Mouse (Mus musculus) liver, embryonic 11.5 days (tissue): Measurements from ENCODE around the gene Slc35e2. TPM values are rescaled to one million over a fixed set of nuclear protein-coding genes. Genes with fewer than 3 reads are reported as not detected.
"Not testable (repeated sequence)": the region's sequence is repeated elsewhere in the genome, so short reads cannot be mapped to it uniquely, and the experiment has no call there.

Experiments used
- ATAC-seq: fragments of 200-750 bp; cut with Nextera tagmentation; replicated peaks from 2 replicates; pipeline ENCODE4 v1.8.0; 2017; ENCODE audit warnings: moderate number of reproducible peaks, mild to moderate bottlenecking, moderate TSS enrichment, moderate library complexity; ENCODE audit not compliant: low FRiP score
- DNase-seq: peaks from one replicate; pipeline ENCODE4 v3.0.0-alpha.2; 2017; ENCODE audit warnings: low spot score
- H3K27ac ChIP-seq: fragments of 300-500 bp; sonication (generic); 2 replicates; pipeline ENCODE4 v1.5.1; 2014; ENCODE audit warnings: mild to moderate bottlenecking, low read depth, low read length, control low read depth
- H3K27me3 ChIP-seq: fragments of 300-500 bp; sonication (generic); replicated peaks from 2 replicates; pipeline ENCODE4 v1.6.1; 2014; ENCODE audit warnings: low read length, mixed read lengths; ENCODE audit not compliant: control insufficient read depth, insufficient read depth
- H3K36me3 ChIP-seq: fragments of 300-500 bp; sonication (generic); 2 replicates; pipeline ENCODE4 v1.6.1; 2014; ENCODE audit warnings: mild to moderate bottlenecking, low read length, moderate library complexity, mixed read lengths; ENCODE audit not compliant: control insufficient read depth, insufficient read depth
- H3K4me1 ChIP-seq: fragments of 300-500 bp; sonication (generic); replicated peaks from 2 replicates; pipeline ENCODE4 v1.6.1; 2014; ENCODE audit warnings: low read length, mixed read lengths; ENCODE audit not compliant: control insufficient read depth, insufficient read depth
- H3K4me2 ChIP-seq: fragments of 300-500 bp; sonication (generic); 2 replicates; pipeline ENCODE4 v1.6.1; 2014; ENCODE audit warnings: mild to moderate bottlenecking, control low read depth, moderate library complexity
- H3K4me3 ChIP-seq: fragments of 300-500 bp; sonication (generic); 2 replicates; pipeline ENCODE4 v1.5.1; 2014; ENCODE audit warnings: low read depth, low read length, control low read depth
- H3K9ac ChIP-seq: fragments of 300-500 bp; sonication (generic); 2 replicates; pipeline ENCODE4 v1.6.1; 2014; ENCODE audit warnings: low read depth, low read length, control low read depth
- H3K9me3 ChIP-seq: fragments of 300-500 bp; sonication (generic); 2 replicates; pipeline ENCODE4 v1.6.1; 2016; ENCODE audit warnings: low read length, inconsistent platforms, mixed read lengths; ENCODE audit not compliant: control insufficient read depth
- WGBS: fragments of 180-500 bp; shearing (Covaris S2); extraction: QIAGEN DNeasy Blood & Tissue Kit; methylation state at CpG from one replicate; pipeline ENCODE4 v1.1.7; 2014; 5-methylcytosine and 5-hydroxymethylcytosine counted together
- polyA plus RNA-seq: library from polyadenylated mRNA; unstranded; fragments of >200 nt; fragmentation: Nextera tagmentation; extraction: Ambion mirVana; gene quantifications from 2 replicates; pipeline ENCODE4 v1.2.1, GENCODE M21; 2014

The Slc35e2 gene
- polyA plus RNA-seq, 1 experiment from 2014 or later: 14.5 TPM

- Histone ChIP-seq H3K36me3 (peaks cover 15% of the 10 kb centered on the region), H3K27me3 (no peaks in the 10 kb centered on the region)
- ATAC-seq: peak; percentile 100
These were observed 23.4 kb downstream of the Slc35e2 start, which contains the start of gene Cdk11b for GRCm38 (mm10) chr4:155624338-155625291. Cdk11b (plus strand) TSS chr4:155624854.

GRCm38 (mm10) chr4:155630267-155630666 lies 29.1 kb downstream of the Slc35e2 start:
- DNase-seq (no peak), ATAC-seq (no peak)
- no peaks in the 10 kb centered on the region for H3K9me3 ChIP-seq
- H3K4me1 ChIP-seq: no peaks in the 10 kb centered on the region
- H3K4me3 ChIP-seq: no peak overlapping the region
- no peak overlapping the region for H3K9ac ChIP-seq
- H3K27ac ChIP-seq: no peak overlapping the region
- WGBS: 88% methylated on average over 6 of the region's 6 CpGs
- H3K36me3 ChIP-seq: peaks cover 48% of the 10 kb centered on the region
- no peak overlapping the region for H3K4me2 ChIP-seq
- H3K27me3 ChIP-seq: no peaks in the 10 kb centered on the region

More at GRCm38 (mm10) chr4:155624338-155625291, 23.4 kb downstream of the Slc35e2 start, which contains the start of gene Cdk11b:
- peaks cover 5% of the 10 kb centered on the region; the same call in 1 of the 2 replicates for H3K4me1 ChIP-seq
- peak; percentile 91 for DNase-seq
- peak within 1 kb of the TSS; percentile 88 for H3K9ac ChIP-seq
- H3K4me2 ChIP-seq: peak within 1 kb of the TSS; percentile 93
- under 1% methylated on average over 84 of the region's 84 CpGs for WGBS
- no peaks in the 10 kb centered on the region for H3K9me3 ChIP-seq
- peak within 1 kb of the TSS; percentile 90 for H3K27ac ChIP-seq
- peak within 1 kb of the TSS; percentile 100 for H3K4me3 ChIP-seq

GRCm38 (mm10) chr4:155635766-155636499 lies 34.7 kb downstream of the Slc35e2 start:
- H3K9ac ChIP-seq: no peak overlapping the region
- no peak overlapping the region for H3K27ac ChIP-seq
- peaks cover 68% of the 10 kb centered on the region for H3K36me3 ChIP-seq
- H3K9me3 ChIP-seq: no peaks in the 10 kb centered on the region
- H3K4me2 ChIP-seq: no peak overlapping the region
- ATAC-seq (no peak), DNase-seq (no peak)
- no peaks in the 10 kb centered on the region for H3K4me1 ChIP-seq
- H3K27me3 ChIP-seq: no peaks in the 10 kb centered on the region
- H3K4me3 ChIP-seq: no peak overlapping the region

GRCm38 (mm10) chr4:155643531-155643930 lies 42.3 kb downstream of the Slc35e2 start:
- H3K4me2 ChIP-seq: no peak overlapping the region
- ATAC-seq: no peak

GRCm38 (mm10) chr4:155645308-155645707 lies 44.1 kb downstream of the Slc35e2 start, which contains the start of gene Gm10563:
Gm10563 (minus strand) TSS chr4:155645408.
- ATAC-seq, H3K27ac ChIP-seq, H3K4me1 ChIP-seq, DNase-seq, H3K9ac ChIP-seq, H3K4me3 ChIP-seq, H3K9me3 ChIP-seq, H3K27me3 ChIP-seq, H3K4me2 ChIP-seq: not testable (repeated sequence)
- WGBS: 91% methylated on average over 2 of the region's 2 CpGs
- peaks cover 62% of the 10 kb centered on the region for H3K36me3 ChIP-seq

More at GRCm38 (mm10) chr4:155643531-155643930, 42.3 kb downstream of the Slc35e2 start:
- no peaks in the 10 kb centered on the region for H3K9me3 ChIP-seq
- no peak overlapping the region for H3K4me3 ChIP-seq
- H3K27ac ChIP-seq: no peak overlapping the region
- no peak for DNase-seq
- peaks cover 55% of the 10 kb centered on the region for H3K36me3 ChIP-seq
- WGBS: 88% methylated on average over 1 of the region's 1 CpGs
- no peak overlapping the region for H3K9ac ChIP-seq
- H3K27me3 ChIP-seq: no peaks in the 10 kb centered on the region
- no peaks in the 10 kb centered on the region for H3K4me1 ChIP-seq

- H3K4me1 ChIP-seq: no peaks in the 10 kb centered on the region
- H3K9me3 ChIP-seq: no peaks in the 10 kb centered on the region
- H3K36me3 ChIP-seq: peaks cover 62% of the 10 kb centered on the region
- no peaks in the 10 kb centered on the region for H3K27me3 ChIP-seq
- no peak overlapping the region for H3K4me2 ChIP-seq
- DNase-seq (no peak), ATAC-seq (no peak)
- H3K9ac ChIP-seq: no peak overlapping the region
- H3K27ac ChIP-seq: no peak overlapping the region
- no peak overlapping the region for H3K4me3 ChIP-seq
- 91% methylated on average over 5 of the region's 5 CpGs for WGBS
These were observed 44.5 kb downstream of the Slc35e2 start for GRCm38 (mm10) chr4:155645721-155646120.

GRCm38 (mm10) chr4:155649355-155649754 lies 48.1 kb downstream of the Slc35e2 start:
- no peak overlapping the region for H3K9ac ChIP-seq
- WGBS: 89% methylated on average over 11 of the region's 11 CpGs
- no peaks in the 10 kb centered on the region for H3K9me3 ChIP-seq
- H3K36me3 ChIP-seq: peaks cover 35% of the 10 kb centered on the region
- no peak overlapping the region for H3K27ac ChIP-seq
- peaks cover 23% of the 10 kb centered on the region for H3K4me1 ChIP-seq
- H3K27me3 ChIP-seq: peaks cover 32% of the 10 kb centered on the region
- no peak for DNase-seq
- H3K4me2 ChIP-seq: no peak overlapping the region
- H3K4me3 ChIP-seq: no peak overlapping the region
- ATAC-seq: no peak

GRCm38 (mm10) chr4:155651553-155652269 lies 50.5 kb downstream of the Slc35e2 start:
- peak overlapping the region; percentile 48; the same call in 1 of the 2 replicates for H3K4me3 ChIP-seq
- peak overlapping the region; percentile 80 for H3K4me2 ChIP-seq

More at GRCm38 (mm10) chr4:155651553-155652269, 50.5 kb downstream of the Slc35e2 start:
- H3K9me3 ChIP-seq: no peaks in the 10 kb centered on the region
- no peak overlapping the region for H3K9ac ChIP-seq
- peaks cover 35% of the 10 kb centered on the region for H3K36me3 ChIP-seq
- no peak for DNase-seq
- H3K27me3 ChIP-seq: peaks cover 47% of the 10 kb centered on the region
- no peak for ATAC-seq
- H3K27ac ChIP-seq: 0 out of 2 replicates have a peak overlapping the region, but pooled peaks have one; percentile 34
- WGBS: 51% methylated on average over 15 of the region's 15 CpGs
- H3K4me1 ChIP-seq: peaks cover 29% of the 10 kb centered on the region
